Mouse (Mus musculus) limb, embryonic 14.5 days (tissue): ENCODE data around the gene Ralgapa2. TPM values are rescaled to one million over a fixed set of nuclear protein-coding genes. Genes with fewer than 3 reads are reported as not detected.

Source experiments
- ATAC-seq: fragments of 200-750 bp; cut with Nextera tagmentation; 2 replicates; pipeline ENCODE4 v1.8.0; 2017; ENCODE audit warnings: low read depth, moderate number of reproducible peaks, moderate TSS enrichment; ENCODE audit not compliant: low FRiP score
- DNase-seq: peaks from one replicate; pipeline ENCODE4 v3.0.0-alpha.2; 2015; ENCODE audit warnings: low spot score
- H3K27ac ChIP-seq: fragments of 300-500 bp; sonication (generic); replicated peaks from 2 replicates; pipeline ENCODE4 v1.5.1; 2014; ENCODE audit warnings: low read depth, mild to moderate bottlenecking, low read length, moderate library complexity, mixed read lengths
- H3K27me3 ChIP-seq: fragments of 300-500 bp; sonication (generic); 2 replicates; pipeline ENCODE4 v1.6.1; 2014; ENCODE audit warnings: low read length, mixed read lengths; ENCODE audit not compliant: control insufficient read depth, insufficient read depth
- H3K36me3 ChIP-seq: fragments of 300-500 bp; sonication (generic); 2 replicates; pipeline ENCODE4 v1.6.1; 2014; ENCODE audit warnings: mild to moderate bottlenecking, low read length, moderate library complexity, mixed read lengths; ENCODE audit not compliant: control insufficient read depth, insufficient read depth
- H3K4me1 ChIP-seq: fragments of 300-500 bp; sonication (generic); 2 replicates; pipeline ENCODE4 v1.6.1; 2014; ENCODE audit warnings: antibody characterized with exemption, low read length, mixed read lengths; ENCODE audit not compliant: control insufficient read depth, insufficient read depth
- H3K4me2 ChIP-seq: fragments of 300-500 bp; sonication (generic); replicated peaks from 2 replicates; pipeline ENCODE4 v1.6.1; 2014; ENCODE audit warnings: low read depth, mild to moderate bottlenecking, low read length, moderate library complexity; ENCODE audit not compliant: severe bottlenecking
- H3K4me3 ChIP-seq: fragments of 300-500 bp; sonication (generic); replicated peaks from 2 replicates; pipeline ENCODE4 v1.5.1; 2014; ENCODE audit warnings: low read length
- H3K9ac ChIP-seq: fragments of 300-500 bp; sonication (generic); 2 replicates; pipeline ENCODE4 v1.6.1; 2014; ENCODE audit warnings: mild to moderate bottlenecking, low read depth, low read length, moderate library complexity; ENCODE audit not compliant: severe bottlenecking
- H3K9me3 ChIP-seq: fragments of 300-500 bp; sonication (generic); 2 replicates; pipeline ENCODE4 v1.6.1; 2016; ENCODE audit warnings: low read length; ENCODE audit not compliant: control insufficient read depth
- POLR2A ChIP-seq: fragments of 200-500 bp; IDR thresholded peaks from 2 replicates; pipeline ENCODE4 v1.8.0; 2012; ENCODE audit warnings: inconsistent platforms, mild to moderate bottlenecking, moderate library complexity, borderline replicate concordance; ENCODE audit not compliant: insufficient read depth, insufficient read length; ENCODE audit errors: extremely low read depth
- WGBS: fragments of 180-500 bp; shearing (Covaris S2); extraction: QIAGEN DNeasy Blood & Tissue Kit; methylation state at CpG from one replicate; pipeline ENCODE4 v1.1.7; 2014; 5-methylcytosine and 5-hydroxymethylcytosine counted together
- polyA plus RNA-seq, 2 experiments: library from polyadenylated mRNA; depleted of rRNA in 1 of 2; stranded (reverse) in 1 of 2; unstranded in 1 of 2; fragments of >200 nt; fragmentation: Nextera tagmentation in 1 of 2; extraction: Ambion mirVana in 1 of 2; gene quantifications; 2 replicates each; pipeline versions ENCODE4 v1.2.1 to v1.2.3; 2012 to 2014

Gene Ralgapa2
- polyA plus RNA-seq, 2 experiments, result 4.1 TPM

DNA sequence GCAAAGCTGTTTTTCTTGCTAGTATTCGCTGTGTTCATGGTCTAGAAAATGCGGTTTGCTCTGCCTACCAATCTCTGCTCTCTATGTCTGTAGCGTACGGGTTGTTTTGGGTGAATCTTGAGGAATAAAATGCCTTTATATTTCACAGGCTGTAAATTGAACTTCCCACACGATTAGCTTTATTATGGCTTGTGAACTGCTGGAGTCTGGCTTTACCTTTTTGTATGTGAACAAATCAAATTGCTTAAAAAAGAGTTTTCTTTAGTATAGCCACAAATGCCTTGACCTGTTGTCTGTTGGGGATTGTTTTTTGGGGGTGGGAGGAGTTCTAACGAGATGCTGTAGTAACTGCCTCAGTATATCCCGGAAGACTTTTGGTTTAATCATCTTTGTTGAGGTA, 288.0 kb downstream of the Ralgapa2 start:
- H3K9ac ChIP-seq, result no peak overlapping the region
- 15% methylated on average over 7 of the region's 7 CpGs for WGBS
- no peak for TF ChIP-seq POLR2A
- H3K36me3 ChIP-seq, result no peaks in the 10 kb centered on the region
- no peak overlapping the region for H3K4me2 ChIP-seq
- H3K27ac ChIP-seq, result no peak overlapping the region
- H3K4me3 ChIP-seq, result no peak overlapping the region
- no peak for ATAC-seq
- peaks cover 91% of the 10 kb centered on the region for H3K27me3 ChIP-seq
- no peak for DNase-seq
- H3K4me1 ChIP-seq, result peaks cover 17% of the 10 kb centered on the region
- H3K9me3 ChIP-seq, result no peaks in the 10 kb centered on the region

DNA sequence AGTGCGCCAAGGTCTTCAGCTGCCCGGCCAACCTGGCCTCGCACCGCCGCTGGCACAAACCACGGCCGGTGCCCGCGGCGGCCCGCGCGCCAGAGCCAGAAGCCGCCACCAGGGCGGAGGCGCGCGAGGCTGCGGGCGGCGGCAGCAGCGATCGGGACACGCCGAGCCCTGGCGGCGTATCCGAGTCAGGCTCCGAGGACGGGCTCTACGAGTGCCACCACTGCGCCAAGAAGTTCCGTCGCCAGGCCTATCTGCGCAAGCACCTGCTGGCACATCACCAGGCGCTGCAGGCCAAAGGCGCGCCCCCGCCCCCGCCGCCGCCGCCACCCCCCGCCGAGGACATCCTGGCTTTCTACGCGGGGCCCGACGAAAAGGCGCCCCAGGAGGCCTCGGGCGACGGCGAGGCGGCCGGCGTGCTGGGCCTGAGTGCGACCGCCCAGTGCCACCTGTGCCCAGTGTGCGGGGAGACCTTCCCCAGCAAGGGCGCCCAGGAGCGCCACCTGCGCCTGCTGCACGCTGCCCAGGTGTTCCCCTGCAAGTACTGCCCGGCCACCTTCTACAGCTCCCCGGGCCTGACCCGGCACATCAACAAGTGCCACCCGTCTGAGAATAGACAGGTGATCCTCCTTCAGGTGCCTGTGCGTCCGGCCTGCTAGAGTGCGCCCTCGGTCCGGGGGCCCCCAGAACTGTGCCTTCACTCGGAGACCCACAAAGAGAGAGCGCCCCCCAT, 288.8 kb downstream of the Ralgapa2 start:
- ATAC-seq (no peak), DNase-seq (no peak)
- peaks cover 17% of the 10 kb centered on the region for H3K4me1 ChIP-seq
- peaks cover 91% of the 10 kb centered on the region for H3K27me3 ChIP-seq
- H3K9ac ChIP-seq, result no peak overlapping the region
- H3K9me3 ChIP-seq, result no peaks in the 10 kb centered on the region
- H3K27ac ChIP-seq, result no peak overlapping the region
- peak overlapping the region; percentile 94 for H3K4me2 ChIP-seq
- no peak for TF ChIP-seq POLR2A
- H3K36me3 ChIP-seq, result no peaks in the 10 kb centered on the region
- H3K4me3 ChIP-seq, result peak overlapping the region; percentile 48
- WGBS, result under 1% methylated on average over 45 of the region's 75 CpGs

DNA sequence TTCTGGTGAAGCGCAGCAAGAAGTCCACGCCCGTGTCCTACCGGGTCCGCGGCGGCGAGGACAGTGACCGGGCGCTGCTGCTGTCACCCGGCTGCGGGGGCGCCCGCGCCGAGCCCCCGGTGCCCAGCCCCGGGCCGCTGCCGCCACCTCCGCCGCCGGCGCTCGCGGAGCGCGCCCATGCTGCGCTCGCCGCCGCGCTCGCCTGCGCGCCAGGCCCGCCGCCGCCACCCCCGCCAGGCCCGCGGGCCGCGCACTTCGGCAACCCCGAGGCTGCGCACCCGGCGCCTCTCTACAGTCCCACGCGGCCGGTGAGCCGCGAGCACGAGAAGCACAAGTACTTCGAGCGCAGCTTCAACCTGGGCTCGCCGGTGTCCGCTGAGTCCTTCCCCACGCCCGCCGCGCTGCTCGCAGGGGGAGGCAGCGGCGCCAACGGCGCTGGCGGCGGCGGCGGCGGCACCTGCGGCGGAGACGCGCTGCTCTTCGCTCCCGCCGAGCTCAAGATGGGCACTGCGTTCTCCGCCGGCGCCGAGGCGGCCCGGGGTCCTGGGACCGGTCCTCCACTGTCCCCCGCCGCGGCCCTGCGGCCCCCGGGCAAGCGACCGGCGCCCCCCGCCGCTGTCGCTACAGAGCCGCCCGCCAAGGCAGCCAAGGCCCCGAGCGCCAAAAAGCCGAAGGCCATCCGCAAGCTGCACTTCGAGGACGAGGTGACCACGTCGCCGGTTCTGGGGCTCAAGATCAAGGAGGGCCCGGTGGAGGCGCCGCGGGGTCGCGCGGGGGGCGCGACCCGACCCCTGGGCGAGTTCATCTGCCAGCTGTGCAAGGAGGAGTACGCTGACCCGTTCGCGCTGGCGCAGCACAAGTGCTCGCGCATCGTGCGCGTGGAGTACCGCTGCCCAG, 289.6 kb downstream of the Ralgapa2 start:
- no peak for DNase-seq
- no peak overlapping the region for H3K27ac ChIP-seq

GRCm38 (mm10) chr2:146221929-146222278, 290.2 kb downstream of the Ralgapa2 start:
- Histone ChIP-seq H3K27ac (no peak overlapping the region), H3K4me2 (peak overlapping the region; percentile 94), H3K4me1 (peaks cover 17% of the 10 kb centered on the region), H3K9ac (0 out of 2 replicates have a peak overlapping the region, but pooled peaks have one; percentile 3), H3K4me3 (peak overlapping the region; percentile 48), H3K9me3 (no peaks in the 10 kb centered on the region), H3K36me3 (no peaks in the 10 kb centered on the region), H3K27me3 (peaks cover 95% of the 10 kb centered on the region)
- TF ChIP-seq POLR2A, result no peak
- DNase-seq (no peak), ATAC-seq (peak; percentile 24; the same call in 1 of the 2 replicates)
- WGBS, result 14% methylated on average over 8 of the region's 44 CpGs

More for the DNA sequence above, 289.6 kb downstream of the Ralgapa2 start:
- peak overlapping the region; percentile 94 for H3K4me2 ChIP-seq
- 0 out of 2 replicates have a peak overlapping the region, but pooled peaks have one; percentile 3 for H3K9ac ChIP-seq
- no peaks in the 10 kb centered on the region for H3K9me3 ChIP-seq
- peaks cover 95% of the 10 kb centered on the region for H3K27me3 ChIP-seq
- WGBS, result under 1% methylated on average over 29 of the region's 133 CpGs
- peak overlapping the region; percentile 48 for H3K4me3 ChIP-seq
- TF ChIP-seq POLR2A, result no peak
- no peaks in the 10 kb centered on the region for H3K36me3 ChIP-seq
- H3K4me1 ChIP-seq, result peaks cover 17% of the 10 kb centered on the region
- 0 out of 2 replicates have a peak, but pooled peaks have one; percentile 5 for ATAC-seq

- no peak for DNase-seq
- WGBS, result under 1% methylated on average over 49 of the region's 86 CpGs
- Histone ChIP-seq H3K4me3 (peak within 1 kb of the TSS; percentile 48), H3K27me3 (peaks cover 91% of the 10 kb centered on the region), H3K9me3 (no peaks in the 10 kb centered on the region), H3K4me1 (peaks cover 17% of the 10 kb centered on the region), H3K9ac (0 out of 2 replicates have a peak within 1 kb of the TSS, but pooled peaks have one; percentile 3), H3K4me2 (peak within 1 kb of the TSS; percentile 94), H3K36me3 (no peaks in the 10 kb centered on the region), H3K27ac (no peak within 1 kb of the TSS)
- no peak for TF ChIP-seq POLR2A
- peak; percentile 54; the same call in 1 of the 2 replicates for ATAC-seq
These were observed 290.8 kb downstream of the Ralgapa2 start, which contains the start of gene Insm1 for GRCm38 (mm10) chr2:146221076-146221928. Insm1 (plus strand) TSS chr2:146221921.
